Mouse (Mus musculus): ENCODE results near the gene Pik3r6. TPM values are rescaled to one million over a fixed set of nuclear protein-coding genes. Genes with fewer than 3 reads are reported as not detected.

Pik3r6 gene
- polyA plus RNA-seq, 2 experiments, result 2.2 to 2.9 TPM

- Histone ChIP-seq H3K9me3 (ENCODE audit: control insufficient read depth, low read length) (no peaks in the 10 kb centered on the region), H3K27ac (replicated peaks; ENCODE audit: low read depth, low read length) (no peak overlapping the region), H3K4me3 (replicated peaks; ENCODE audit: low read length) (no peak overlapping the region), H3K9ac (ENCODE audit: low read depth, low read length, severe bottlenecking) (no peak overlapping the region), H3K4me2 (replicated peaks; ENCODE audit: low read depth, low read length, severe bottlenecking) (no peak overlapping the region), H3K27me3 (ENCODE audit: control insufficient read depth, insufficient read depth, low read length) (no peaks in the 10 kb centered on the region), H3K36me3 (ENCODE audit: control insufficient read depth, insufficient read depth, low read length) (no peaks in the 10 kb centered on the region), H3K4me1 (ENCODE audit: control insufficient read depth, insufficient read depth, low read length) (0 out of 2 replicates have a peak, but pooled peaks cover 4% of the 10 kb centered on the region)
- DNase-seq (ENCODE audit: low spot score), result no peak
- ATAC-seq (ENCODE audit: low FRiP score, low read depth), result no peak
- TF ChIP-seq POLR2A (IDR thresholded peaks at IDR 0.05; ENCODE audit: borderline replicate concordance, extremely low read depth, insufficient read depth, insufficient read length), result no peak
- 86% methylated on average over 11 of the region's 11 CpGs for WGBS
Observed at GRCm38 (mm10) chr11:68492592-68492991, 10.2 kb upstream of the Pik3r6 start.

- H3K27ac ChIP-seq (replicated peaks; ENCODE audit: low read depth, low read length), result no peak overlapping the region
- H3K4me1 ChIP-seq (ENCODE audit: control insufficient read depth, insufficient read depth, low read length), result 0 out of 2 replicates have a peak, but pooled peaks cover 4% of the 10 kb centered on the region
- H3K27me3 ChIP-seq (ENCODE audit: control insufficient read depth, insufficient read depth, low read length), result no peaks in the 10 kb centered on the region
- ATAC-seq (ENCODE audit: low FRiP score, low read depth) (no peak), DNase-seq (ENCODE audit: low spot score) (no peak)
- 91% methylated on average over 4 of the region's 5 CpGs for whole genome bisulfite sequencing
- H3K4me2 ChIP-seq (replicated peaks; ENCODE audit: low read depth, low read length, severe bottlenecking), result no peak overlapping the region
- H3K9ac ChIP-seq (ENCODE audit: low read depth, low read length, severe bottlenecking), result no peak overlapping the region
- no peak overlapping the region for H3K4me3 ChIP-seq (replicated peaks; ENCODE audit: low read length)
- H3K36me3 ChIP-seq (ENCODE audit: control insufficient read depth, insufficient read depth, low read length), result no peaks in the 10 kb centered on the region
- no peaks in the 10 kb centered on the region for H3K9me3 ChIP-seq (ENCODE audit: control insufficient read depth, low read length)
- TF ChIP-seq POLR2A (IDR thresholded peaks at IDR 0.05; ENCODE audit: borderline replicate concordance, extremely low read depth, insufficient read depth, insufficient read length), result no peak
Observed at GRCm38 (mm10) chr11:68493760-68494159, 9.1 kb upstream of the Pik3r6 start.

GRCm38 (mm10) chr11:68497081-68497480, 5.7 kb upstream of the Pik3r6 start:
- ATAC-seq (ENCODE audit: low FRiP score, low read depth), result no peak
- Histone ChIP-seq H3K4me2 (replicated peaks; ENCODE audit: low read depth, low read length, severe bottlenecking) (no peak overlapping the region), H3K27ac (replicated peaks; ENCODE audit: low read depth, low read length) (no peak overlapping the region), H3K27me3 (ENCODE audit: control insufficient read depth, insufficient read depth, low read length) (no peaks in the 10 kb centered on the region), H3K4me3 (replicated peaks; ENCODE audit: low read length) (no peak overlapping the region), H3K36me3 (ENCODE audit: control insufficient read depth, insufficient read depth, low read length) (no peaks in the 10 kb centered on the region), H3K9me3 (ENCODE audit: control insufficient read depth, low read length) (no peaks in the 10 kb centered on the region), H3K4me1 (ENCODE audit: control insufficient read depth, insufficient read depth, low read length) (0 out of 2 replicates have a peak, but pooled peaks cover 2% of the 10 kb centered on the region), H3K9ac (ENCODE audit: low read depth, low read length, severe bottlenecking) (no peak overlapping the region)
- WGBS, result 67% methylated on average over 6 of the region's 6 CpGs
- no peak for DNase-seq (ENCODE audit: low spot score)
- no peak for TF ChIP-seq POLR2A (IDR thresholded peaks at IDR 0.05; ENCODE audit: borderline replicate concordance, extremely low read depth, insufficient read depth, insufficient read length)

- WGBS, result 86% methylated on average over 11 of the region's 11 CpGs
- no peak overlapping the region for H3K4me2 ChIP-seq (replicated peaks; ENCODE audit: low read depth, low read length, severe bottlenecking)
- H3K4me3 ChIP-seq (replicated peaks; ENCODE audit: low read length), result no peak overlapping the region
- H3K9ac ChIP-seq (ENCODE audit: low read depth, low read length, severe bottlenecking), result no peak overlapping the region
- H3K4me1 ChIP-seq (ENCODE audit: control insufficient read depth, insufficient read depth, low read length), result no peaks in the 10 kb centered on the region
- H3K27ac ChIP-seq (replicated peaks; ENCODE audit: low read depth, low read length), result no peak overlapping the region
- no peaks in the 10 kb centered on the region for H3K9me3 ChIP-seq (ENCODE audit: control insufficient read depth, low read length)
- ATAC-seq (ENCODE audit: low FRiP score, low read depth) (no peak), DNase-seq (ENCODE audit: low spot score) (no peak)
- TF ChIP-seq POLR2A (IDR thresholded peaks at IDR 0.05; ENCODE audit: borderline replicate concordance, extremely low read depth, insufficient read depth, insufficient read length), result no peak
- H3K36me3 ChIP-seq (ENCODE audit: control insufficient read depth, insufficient read depth, low read length), result no peaks in the 10 kb centered on the region
- H3K27me3 ChIP-seq (ENCODE audit: control insufficient read depth, insufficient read depth, low read length), result no peaks in the 10 kb centered on the region
Observed at GRCm38 (mm10) chr11:68498517-68498916, 4.3 kb upstream of the Pik3r6 start.

- ATAC-seq (ENCODE audit: low FRiP score, low read depth), result no peak
- H3K4me1 ChIP-seq (ENCODE audit: control insufficient read depth, insufficient read depth, low read length), result no peaks in the 10 kb centered on the region
- no peak overlapping the region for H3K9ac ChIP-seq (ENCODE audit: low read depth, low read length, severe bottlenecking)
- no peak overlapping the region for H3K4me2 ChIP-seq (replicated peaks; ENCODE audit: low read depth, low read length, severe bottlenecking)
- H3K4me3 ChIP-seq (replicated peaks; ENCODE audit: low read length), result no peak overlapping the region
- no peaks in the 10 kb centered on the region for H3K9me3 ChIP-seq (ENCODE audit: control insufficient read depth, low read length)
- WGBS, result 62% methylated on average over 8 of the region's 8 CpGs
- no peak for DNase-seq (ENCODE audit: low spot score)
- H3K27ac ChIP-seq (replicated peaks; ENCODE audit: low read depth, low read length), result no peak overlapping the region
- TF ChIP-seq POLR2A (IDR thresholded peaks at IDR 0.05; ENCODE audit: borderline replicate concordance, extremely low read depth, insufficient read depth, insufficient read length), result no peak
- no peaks in the 10 kb centered on the region for H3K27me3 ChIP-seq (ENCODE audit: control insufficient read depth, insufficient read depth, low read length)
- H3K36me3 ChIP-seq (ENCODE audit: control insufficient read depth, insufficient read depth, low read length), result no peaks in the 10 kb centered on the region
Observed at GRCm38 (mm10) chr11:68498999-68499699, 3.7 kb upstream of the Pik3r6 start.

All from limb, embryonic 14.5 days (tissue).